Mouse (Mus musculus): ENCODE measurements around the gene Polr3g.

- TF ChIP-seq POLR2A (IDR thresholded peaks at IDR 0.05; ENCODE audit: low read depth, low read length), result no peak
- no peak for TF ChIP-seq CTCF (conservative IDR thresholded peaks at IDR 0.05; ENCODE audit: insufficient read depth, insufficient read length, low read depth, low read length)
These were observed 77.9 kb downstream of the Polr3g start, which contains the start of gene Adgrv1 for GRCm38 (mm10) chr13:81632720-81633415.
